Mouse (Mus musculus): ENCODE data around the gene Sla2. TPM values are rescaled to one million over a fixed set of nuclear protein-coding genes. Genes with fewer than 3 reads are reported as not detected.
"Not testable (repeated sequence)": the region's sequence is repeated elsewhere in the genome, so short reads cannot be mapped to it uniquely, and the experiment has no call there.

The Sla2 gene
- polyA plus RNA-seq, 1 experiment from 2014 or later, result 2.4 TPM

GRCm38 (mm10) chr2:156904976-156905717 is 18.2 kb upstream of the Sla2 start:
- Histone ChIP-seq H3K9me3 (ENCODE audit: low read length) (no peaks in the 10 kb centered on the region), H3K27ac (ENCODE audit: low read depth) (no peak overlapping the region), H3K36me3 (replicated peaks; ENCODE audit: insufficient read depth, low read length) (no peaks in the 10 kb centered on the region), H3K4me1 (ENCODE audit: insufficient read depth) (no peaks in the 10 kb centered on the region), H3K4me3 (ENCODE audit: low read depth, low read length) (no peak overlapping the region), H3K27me3 (ENCODE audit: insufficient read depth, low read length) (no peaks in the 10 kb centered on the region), H3K9ac (replicated peaks) (no peak overlapping the region), H3K4me2 (ENCODE audit: low read depth, low read length) (no peak overlapping the region)
- WGBS (ENCODE audit: insufficient replicate concordance), result 45% methylated on average over 6 of the region's 6 CpGs
- ATAC-seq (no peak), DNase-seq (peak; percentile 51)
- TF ChIP-seq CTCF (IDR thresholded peaks at IDR 0.05; ENCODE audit: low read depth) (peak; percentile 74), EP300 (IDR thresholded peaks at IDR 0.05; ENCODE audit: low read depth) (no peak)

- Histone ChIP-seq H3K9me3 (ENCODE audit: low read length) (no peaks in the 10 kb centered on the region), H3K27ac (ENCODE audit: low read depth) (no peak overlapping the region), H3K4me1 (ENCODE audit: insufficient read depth) (peaks cover 1% of the 10 kb centered on the region), H3K27me3 (ENCODE audit: insufficient read depth, low read length) (no peaks in the 10 kb centered on the region), H3K4me3 (ENCODE audit: low read depth, low read length) (no peak overlapping the region), H3K9ac (replicated peaks) (no peak overlapping the region), H3K36me3 (replicated peaks; ENCODE audit: insufficient read depth, low read length) (no peaks in the 10 kb centered on the region), H3K4me2 (ENCODE audit: low read depth, low read length) (no peak overlapping the region)
- ATAC-seq (no peak), DNase-seq (no peak)
- TF ChIP-seq EP300 (IDR thresholded peaks at IDR 0.05; ENCODE audit: low read depth) (no peak), CTCF (IDR thresholded peaks at IDR 0.05; ENCODE audit: low read depth) (peak; percentile 55)
- WGBS (ENCODE audit: insufficient replicate concordance), result 40% methylated on average over 2 of the region's 2 CpGs
Measured at GRCm38 (mm10) chr2:156903367-156903766, 16.4 kb upstream of the Sla2 start.

DNA sequence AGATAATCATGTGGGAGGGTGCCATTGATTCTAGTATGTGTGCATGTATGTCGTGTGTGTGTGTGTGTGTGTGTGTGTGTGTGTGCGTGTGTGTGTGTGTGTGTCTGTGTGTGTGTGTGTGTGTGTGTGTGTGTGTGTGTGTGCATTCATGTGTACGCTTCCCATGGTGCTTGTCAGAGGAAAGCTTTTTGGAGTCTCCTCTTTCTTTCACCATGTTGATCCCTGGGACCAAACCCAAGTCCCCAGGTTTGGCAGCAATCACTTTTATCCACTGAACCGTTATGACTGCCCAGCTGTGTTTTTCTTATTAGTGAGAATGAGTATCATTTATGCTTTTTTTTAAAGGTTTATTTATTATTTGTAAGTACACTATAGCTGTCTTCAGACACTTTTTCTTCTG is 15.4 kb upstream of the Sla2 start:
- not testable (repeated sequence) for H3K4me3 ChIP-seq (ENCODE audit: low read depth, low read length); ATAC-seq; H3K27me3 ChIP-seq (ENCODE audit: insufficient read depth, low read length); DNase-seq; H3K9me3 ChIP-seq (ENCODE audit: low read length); H3K4me1 ChIP-seq (ENCODE audit: insufficient read depth); H3K9ac ChIP-seq (replicated peaks); H3K27ac ChIP-seq (ENCODE audit: low read depth); H3K4me2 ChIP-seq (ENCODE audit: low read depth, low read length); H3K36me3 ChIP-seq (replicated peaks; ENCODE audit: insufficient read depth, low read length)
- 88% methylated on average over 3 of the region's 4 CpGs for WGBS (ENCODE audit: insufficient replicate concordance)

GRCm38 (mm10) chr2:156901883-156902282 is 14.9 kb upstream of the Sla2 start:
- no peak for TF ChIP-seq EP300 (IDR thresholded peaks at IDR 0.05; ENCODE audit: low read depth)
- no peak for TF ChIP-seq CTCF (IDR thresholded peaks at IDR 0.05; ENCODE audit: low read depth)

GRCm38 (mm10) chr2:156901344-156901743 is 14.4 kb upstream of the Sla2 start:
- no peaks in the 10 kb centered on the region for H3K36me3 ChIP-seq (replicated peaks; ENCODE audit: insufficient read depth, low read length)
- DNase-seq (no peak), ATAC-seq (no peak)
- no peak overlapping the region for H3K4me2 ChIP-seq (ENCODE audit: low read depth, low read length)
- peaks cover 8% of the 10 kb centered on the region for H3K4me1 ChIP-seq (ENCODE audit: insufficient read depth)
- no peaks in the 10 kb centered on the region for H3K27me3 ChIP-seq (ENCODE audit: insufficient read depth, low read length)
- 88% methylated on average over 2 of the region's 2 CpGs for WGBS (ENCODE audit: insufficient replicate concordance)
- no peaks in the 10 kb centered on the region for H3K9me3 ChIP-seq (ENCODE audit: low read length)
- H3K27ac ChIP-seq (ENCODE audit: low read depth), result no peak overlapping the region
- TF ChIP-seq CTCF (IDR thresholded peaks at IDR 0.05; ENCODE audit: low read depth) (no peak), EP300 (IDR thresholded peaks at IDR 0.05; ENCODE audit: low read depth) (no peak)
- H3K9ac ChIP-seq (replicated peaks), result no peak overlapping the region
- no peak overlapping the region for H3K4me3 ChIP-seq (ENCODE audit: low read depth, low read length)

More at GRCm38 (mm10) chr2:156901883-156902282, 14.9 kb upstream of the Sla2 start:
- Histone ChIP-seq H3K4me3 (ENCODE audit: low read depth, low read length) (no peak overlapping the region), H3K4me1 (ENCODE audit: insufficient read depth) (peaks cover 8% of the 10 kb centered on the region), H3K36me3 (replicated peaks; ENCODE audit: insufficient read depth, low read length) (no peaks in the 10 kb centered on the region), H3K27me3 (ENCODE audit: insufficient read depth, low read length) (no peaks in the 10 kb centered on the region), H3K9me3 (ENCODE audit: low read length) (no peaks in the 10 kb centered on the region), H3K27ac (ENCODE audit: low read depth) (no peak overlapping the region), H3K4me2 (ENCODE audit: low read depth, low read length) (no peak overlapping the region), H3K9ac (replicated peaks) (no peak overlapping the region)
- ATAC-seq (no peak), DNase-seq (no peak)
- WGBS (ENCODE audit: insufficient replicate concordance), result 62% methylated on average over 6 of the region's 6 CpGs

GRCm38 (mm10) chr2:156899184-156899583 is 12.2 kb upstream of the Sla2 start:
- no peak for ATAC-seq

More at GRCm38 (mm10) chr2:156899184-156899583, 12.2 kb upstream of the Sla2 start:
- no peaks in the 10 kb centered on the region for H3K36me3 ChIP-seq (replicated peaks; ENCODE audit: insufficient read depth, low read length)
- no peaks in the 10 kb centered on the region for H3K9me3 ChIP-seq (ENCODE audit: low read length)
- TF ChIP-seq CTCF (IDR thresholded peaks at IDR 0.05; ENCODE audit: low read depth) (no peak), EP300 (IDR thresholded peaks at IDR 0.05; ENCODE audit: low read depth) (no peak)
- no peaks in the 10 kb centered on the region for H3K27me3 ChIP-seq (ENCODE audit: insufficient read depth, low read length)
- H3K4me2 ChIP-seq (ENCODE audit: low read depth, low read length), result no peak overlapping the region
- H3K9ac ChIP-seq (replicated peaks), result no peak overlapping the region
- no peak overlapping the region for H3K4me3 ChIP-seq (ENCODE audit: low read depth, low read length)
- 68% methylated on average over 4 of the region's 4 CpGs for WGBS (ENCODE audit: insufficient replicate concordance)
- no peak for DNase-seq
- H3K4me1 ChIP-seq (ENCODE audit: insufficient read depth), result peaks cover 8% of the 10 kb centered on the region
- no peak overlapping the region for H3K27ac ChIP-seq (ENCODE audit: low read depth)

Measured in liver, postnatal 0 days (tissue).